Mouse (Mus musculus): Measurements from ENCODE around the gene Ehd3.

Gene Ehd3

GRCm38 (mm10) chr17:73803521-73804184, at the start of gene Ehd3:
Gene Ehd3 (plus strand): TSS chr17:73804134.
- DNase-seq (ENCODE audit: low spot score in 2 of 2), result no peak

DNA sequence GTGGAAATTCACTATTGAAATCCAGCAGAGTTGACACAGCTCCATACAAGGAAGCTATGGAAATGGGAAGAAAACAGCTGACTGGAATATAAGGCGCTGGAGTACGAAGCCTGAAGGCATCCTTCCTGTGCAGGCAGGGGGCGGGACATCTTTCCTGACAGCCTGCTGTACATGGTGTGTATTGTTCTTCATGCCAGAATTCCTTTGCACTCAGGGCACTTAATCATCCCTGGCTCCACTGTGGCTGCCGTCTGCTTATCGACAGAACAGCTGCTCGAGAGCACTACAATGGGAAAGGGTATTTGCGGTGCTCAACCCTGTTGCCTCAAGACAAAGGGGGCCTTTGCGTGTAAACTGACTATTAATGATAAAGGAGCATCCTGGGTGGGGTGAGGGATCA, 33.0 kb upstream of the Ehd3 start:
- DNase-seq (ENCODE audit: low spot score in 2 of 2), result no peak

- DNase-seq (ENCODE audit: low spot score in 2 of 2), result no peak
These were observed 17.2 kb upstream of the Ehd3 start for GRCm38 (mm10) chr17:73786642-73787311.

DNA sequence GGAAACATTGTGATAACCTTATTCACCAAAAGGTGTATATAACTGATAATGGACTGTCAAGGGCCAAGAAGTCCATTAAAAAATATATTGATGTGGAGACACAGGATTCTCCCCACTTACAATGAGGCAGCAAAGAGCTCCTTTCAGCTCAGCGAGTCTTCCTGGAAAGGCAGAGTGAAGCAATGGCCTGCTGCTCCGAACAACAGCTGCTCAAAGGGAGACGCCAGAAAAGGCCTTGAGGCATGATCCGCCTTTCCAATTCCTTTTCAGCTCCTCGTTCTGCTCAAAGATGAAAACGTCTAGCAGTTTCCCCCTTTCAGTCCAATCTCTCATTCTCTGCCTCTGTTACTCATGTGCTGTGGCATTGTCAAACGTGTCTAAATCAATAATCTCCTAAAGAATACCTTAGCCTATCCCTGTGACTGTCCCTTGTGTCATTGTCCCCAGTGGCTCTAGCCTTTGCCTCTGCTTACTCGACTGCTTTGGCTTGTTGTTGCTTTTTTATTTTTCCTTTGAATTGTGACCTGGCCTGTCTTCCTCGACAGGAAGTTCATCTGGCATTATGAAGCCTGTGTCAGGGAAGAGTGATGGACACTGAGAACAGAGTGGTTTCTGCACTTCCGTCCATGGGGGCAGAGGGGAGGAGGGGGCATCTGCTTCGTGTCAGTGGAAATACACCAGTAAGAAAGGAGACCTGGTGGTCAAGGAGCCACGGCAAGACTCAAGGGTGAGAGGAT, 13.5 kb upstream of the Ehd3 start:
- DNase-seq (ENCODE audit: low spot score in 2 of 2), result no peak

GRCm38 (mm10) chr17:73796789-73797188, 7.1 kb upstream of the Ehd3 start:
- no peak for DNase-seq (ENCODE audit: low spot score in 2 of 2)

GRCm38 (mm10) chr17:73797706-73798105, 6.2 kb upstream of the Ehd3 start:
- DNase-seq (ENCODE audit: low spot score in 2 of 2), result no peak

DNA sequence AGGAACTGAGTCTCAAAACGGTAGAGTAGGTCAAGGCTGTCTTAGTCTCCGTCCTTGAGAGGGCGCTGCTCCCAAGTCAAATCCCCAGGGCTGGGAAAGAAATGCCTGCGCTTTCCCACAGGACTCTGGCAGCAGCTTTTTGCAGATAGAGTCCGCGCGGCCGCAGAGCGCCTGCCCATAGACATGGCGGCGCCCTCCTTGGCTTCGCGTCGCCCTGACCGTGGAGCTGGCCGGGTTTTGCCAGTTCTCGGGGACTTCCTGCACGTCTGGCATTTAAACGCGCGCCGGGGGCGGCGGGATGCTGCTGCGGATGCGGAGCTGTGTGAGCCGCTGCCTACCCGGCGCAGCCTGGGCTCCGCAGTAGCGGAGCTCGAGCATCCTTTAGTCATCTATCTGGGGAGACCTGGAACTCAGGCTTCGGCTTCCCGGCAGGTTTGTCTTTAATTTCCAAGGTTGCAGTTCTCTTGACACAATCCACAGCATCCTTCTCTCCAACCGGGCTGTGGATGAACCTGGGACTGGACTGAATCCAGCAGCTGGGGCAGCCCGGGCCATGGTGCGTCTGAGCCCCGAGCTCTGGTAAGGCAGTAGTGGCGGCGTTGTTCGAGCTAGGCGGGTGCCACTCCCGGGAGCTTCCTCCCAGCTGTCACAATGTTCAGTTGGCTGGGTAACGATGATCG, 798 bp downstream of the Ehd3 start:
- peak; percentile 93 to 97 for DNase-seq (ENCODE audit: low spot score in 2 of 2)

GRCm38 (mm10) chr17:73806331-73806730, 2.4 kb downstream of the Ehd3 start:
- DNase-seq (ENCODE audit: low spot score in 2 of 2), result no peak

- no peak for DNase-seq (ENCODE audit: low spot score in 2 of 2)
These were observed 3.3 kb downstream of the Ehd3 start for GRCm38 (mm10) chr17:73807211-73807610.

- DNase-seq (ENCODE audit: low spot score in 2 of 2), result no peak
These were observed 4.5 kb downstream of the Ehd3 start for GRCm38 (mm10) chr17:73808431-73808830.

GRCm38 (mm10) chr17:73810801-73811200, 6.9 kb downstream of the Ehd3 start:
- no peak for DNase-seq (ENCODE audit: low spot score in 2 of 2)

DNA sequence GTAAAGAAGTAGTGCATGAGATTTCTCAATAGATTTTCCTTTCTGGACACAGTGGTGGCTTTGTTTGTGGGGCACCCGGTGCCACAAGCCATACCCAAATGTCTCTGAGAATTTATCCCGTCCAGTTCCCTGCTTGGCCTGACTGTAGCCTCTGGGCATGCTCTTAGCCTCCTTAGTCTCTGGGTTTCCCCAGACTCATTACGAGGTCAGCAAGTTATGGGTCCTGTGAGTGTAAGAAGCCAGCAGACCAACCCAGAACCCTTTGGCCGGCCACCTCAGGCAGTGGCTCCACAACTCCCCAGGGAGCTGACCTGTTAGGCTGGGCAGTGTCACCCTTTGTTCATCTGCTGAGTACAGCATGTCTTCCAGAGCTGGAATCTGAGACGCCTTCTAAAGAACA, 7.6 kb downstream of the Ehd3 start:
- no peak for DNase-seq (ENCODE audit: low spot score in 2 of 2)

DNA sequence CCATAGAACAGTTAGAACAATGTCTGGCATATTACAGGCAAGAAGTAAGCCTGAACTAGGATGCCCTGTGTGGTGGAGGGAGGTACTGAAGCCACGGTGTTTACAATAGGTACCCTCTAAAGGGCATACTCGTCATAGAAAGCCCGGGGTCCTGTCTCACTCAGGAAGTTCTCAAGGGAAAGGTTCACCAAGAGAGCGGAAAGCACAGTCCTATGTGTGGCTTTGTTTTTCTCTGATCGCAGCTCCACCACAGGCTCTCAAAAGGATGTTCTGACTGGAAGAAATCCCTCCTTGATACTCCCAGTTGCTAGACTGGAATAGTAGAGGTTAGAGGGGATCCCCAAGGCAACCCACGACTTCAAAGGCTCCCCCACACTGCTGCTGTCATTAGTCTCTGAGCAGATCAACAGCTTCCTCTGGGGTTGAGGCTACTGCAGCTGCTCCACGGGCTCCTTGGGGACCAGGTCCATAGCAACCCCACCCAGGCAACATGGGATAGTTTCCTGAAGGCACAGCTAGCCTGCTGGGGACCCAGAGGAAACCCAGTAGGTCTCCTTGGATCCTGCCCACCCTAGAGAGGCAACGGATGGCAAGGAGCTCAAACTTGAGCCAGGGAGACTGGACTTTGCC, 9.2 kb downstream of the Ehd3 start:
- DNase-seq (ENCODE audit: low spot score in 2 of 2), result no peak

- no peak for DNase-seq (ENCODE audit: low spot score in 2 of 2)
These were observed 10.7 kb downstream of the Ehd3 start for GRCm38 (mm10) chr17:73814500-73815190.

- no peak for DNase-seq (ENCODE audit: low spot score in 2 of 2)
These were observed 13.9 kb downstream of the Ehd3 start for GRCm38 (mm10) chr17:73817697-73818380.

GRCm38 (mm10) chr17:73818936-73819335, 15.0 kb downstream of the Ehd3 start:
- DNase-seq (ENCODE audit: low spot score in 2 of 2), result no peak

DNA sequence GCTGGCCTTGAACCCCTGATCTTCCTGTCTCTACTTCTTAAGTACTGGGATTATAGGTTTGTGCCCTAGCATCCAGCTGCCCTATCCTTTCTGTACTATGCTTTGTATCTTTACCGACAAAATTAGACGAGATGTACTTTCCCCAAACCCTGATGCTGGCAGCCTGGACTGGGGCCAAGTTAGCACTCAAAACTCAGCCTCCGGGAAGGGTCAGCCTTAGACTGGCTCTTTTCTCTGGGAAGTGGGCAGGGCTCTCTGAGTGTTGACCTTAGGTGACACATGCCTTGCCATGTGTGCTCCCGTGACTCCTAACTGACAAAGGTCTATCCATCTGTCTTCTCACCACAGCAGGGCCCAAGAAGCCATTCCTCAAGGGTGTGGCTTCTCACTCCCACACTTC, 16.8 kb downstream of the Ehd3 start:
- DNase-seq (ENCODE audit: low spot score in 2 of 2), result no peak

GRCm38 (mm10) chr17:73822255-73822654, 18.3 kb downstream of the Ehd3 start:
- DNase-seq (ENCODE audit: low spot score in 2 of 2), result peak in 1 of 2 experiments; percentile 62

DNA sequence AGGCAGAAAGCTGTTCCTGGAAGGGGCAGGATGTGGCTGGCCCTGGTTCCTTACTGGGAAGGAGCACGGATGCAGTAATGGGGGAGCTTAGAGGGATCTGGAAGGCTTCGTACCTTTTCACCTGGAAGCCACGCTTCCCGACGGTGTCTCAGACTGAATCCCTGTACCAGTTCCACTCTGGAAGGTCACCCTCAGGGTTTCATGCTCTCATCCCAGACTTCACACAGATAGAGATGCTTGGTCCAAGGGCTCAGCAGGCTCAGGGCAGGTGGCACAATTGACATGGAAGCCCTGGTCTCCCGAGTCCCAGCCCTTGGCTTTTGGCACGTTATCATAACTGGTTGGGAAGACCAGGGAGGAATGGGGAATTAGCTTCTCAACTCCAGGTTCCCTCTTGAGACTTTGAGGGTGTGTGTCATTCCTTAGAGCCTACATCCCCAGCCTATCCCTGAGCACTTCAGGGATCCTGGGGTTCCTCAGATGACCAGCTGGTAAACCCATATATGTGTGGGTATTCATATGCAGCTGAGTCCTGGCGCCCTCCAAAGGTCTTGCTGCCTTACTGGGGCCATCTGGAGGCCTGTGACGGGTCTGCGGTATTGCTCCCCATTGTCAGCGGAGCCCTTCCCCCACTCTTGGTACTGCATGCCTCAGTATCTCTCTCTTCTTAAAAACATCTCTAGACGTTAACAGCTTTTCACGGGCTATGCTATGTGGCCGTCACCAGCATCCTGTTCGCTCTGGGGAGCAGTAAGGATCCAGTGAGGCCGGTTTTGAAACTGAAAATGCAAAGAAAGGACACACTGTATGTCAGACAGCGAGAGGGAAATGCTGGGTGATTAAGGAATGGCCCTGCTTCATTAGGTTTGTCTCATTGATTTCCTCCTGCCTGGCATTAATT, 19.4 kb downstream of the Ehd3 start:
- DNase-seq (ENCODE audit: low spot score in 2 of 2), result no peak

- DNase-seq (ENCODE audit: low spot score in 2 of 2), result no peak
These were observed 20.0 kb downstream of the Ehd3 start for GRCm38 (mm10) chr17:73824022-73824340.

Data from left cerebral cortex, adult 9 months (tissue).